Mouse (Mus musculus) frontal cortex, postnatal 14 days (tissue): ENCODE results near the gene Gm20765.
"Not testable (repeated sequence)": the region's sequence is repeated elsewhere in the genome, so short reads cannot be mapped to it uniquely, and the experiment has no call there.

ENCODE experiments used
- DNase-seq, 2 experiments: peaks; one replicate each; pipeline ENCODE4 v3.0.0; 2022; ENCODE audit warnings: low spot score in 2 of 2

The Gm20765 gene

GRCm38 (mm10) chr10:104185233-104185632, at the start of gene Gm20765:
TSS of gene Gm20765 (plus strand) at chr10:104185533.
- not testable (repeated sequence) for DNase-seq

- not testable (repeated sequence) for DNase-seq
Observed at GRCm38 (mm10) chr10:104142687-104143086, 42.6 kb upstream of the Gm20765 start, which contains the start of gene Gm21293. TSS of gene Gm21293 (plus strand) at chr10:104142987.

GRCm38 (mm10) chr10:104151197-104151596, 34.1 kb upstream of the Gm20765 start, which contains the start of gene Gm6763:
TSS of gene Gm6763 (plus strand) at chr10:104151497.
- DNase-seq: not testable (repeated sequence)

GRCm38 (mm10) chr10:104159706-104160105, 25.6 kb upstream of the Gm20765 start, which contains the start of gene Gm8764:
TSS of gene Gm8764 (plus strand) at chr10:104160006.
- not testable (repeated sequence) for DNase-seq

GRCm38 (mm10) chr10:104168215-104168614, 17.1 kb upstream of the Gm20765 start, which contains the start of gene Gm21304:
TSS of gene Gm21304 (plus strand) at chr10:104168515.
- DNase-seq: not testable (repeated sequence)

GRCm38 (mm10) chr10:104176724-104177123, 8.6 kb upstream of the Gm20765 start, which contains the start of gene Gm21312:
TSS of gene Gm21312 (plus strand) at chr10:104177024.
- not testable (repeated sequence) for DNase-seq

GRCm38 (mm10) chr10:104193742-104194141, 8.4 kb downstream of the Gm20765 start, which contains the start of gene Gm4340:
TSS of gene Gm4340 (plus strand) at chr10:104194042.
- not testable (repeated sequence) for DNase-seq

GRCm38 (mm10) chr10:104209655-104210054, 24.3 kb downstream of the Gm20765 start:
- DNase-seq: no peak

- no peak for DNase-seq
Observed at GRCm38 (mm10) chr10:104210268-104210990, 25.1 kb downstream of the Gm20765 start.

- no peak for DNase-seq
Observed at GRCm38 (mm10) chr10:104214527-104214926, 29.2 kb downstream of the Gm20765 start.

GRCm38 (mm10) chr10:104220303-104221021, 35.1 kb downstream of the Gm20765 start:
- no peak for DNase-seq
